16 mouse cellular contexts compared by ENCODE assay signal in genomic region chr4:59217101-59217500, GRCm38 (mm10).
"Had no signal": no experiment of that assay in that cellular context is flagged by ENCODE, and none has a peak within 500 bp of the region (broad histone marks: within the 10 kb centered on the region; RNA-seq: fewer than 3 reads in every experiment).

No protein-coding gene starts in this region.

- H3K4me1 ChIP-seq: neural tube, embryonic 13.5 days; neural tube, embryonic 15.5 days; stomach, embryonic 15.5 days had no signal

- H3K4me3 ChIP-seq: neural tube, embryonic 13.5 days; neural tube, embryonic 15.5 days; stomach, embryonic 15.5 days had no signal

- H3K4me2 ChIP-seq: neural tube, embryonic 13.5 days; neural tube, embryonic 15.5 days; stomach, embryonic 15.5 days had no signal

- H3K9me3 ChIP-seq: neural tube, embryonic 13.5 days; neural tube, embryonic 15.5 days; stomach, embryonic 15.5 days had no signal

- H3K9ac ChIP-seq: neural tube, embryonic 13.5 days; neural tube, embryonic 15.5 days; stomach, embryonic 15.5 days had no signal

- H3K27ac ChIP-seq: neural tube, embryonic 13.5 days; neural tube, embryonic 15.5 days; stomach, embryonic 15.5 days; stomach, postnatal 0 days had no signal

- H3K27me3 ChIP-seq: neural tube, embryonic 13.5 days; neural tube, embryonic 15.5 days; stomach, embryonic 15.5 days had no signal

- DNase-seq: retina, postnatal 1 day; right cerebral cortex, adult 18-20 months; right cerebral cortex, postnatal 14 days; right cerebral cortex, postnatal 25 days; right cerebral cortex, postnatal 4 days; spleen, adult 18-20 months; thymus, adult 18-20 months; thymus, adult 2 months; thymus, postnatal 14 days; thymus, postnatal 25 days; thymus, postnatal 36 days; thymus, postnatal 4 days had no signal
